Mouse (Mus musculus) liver, embryonic 13.5 days (tissue): ENCODE data around the gene Dact2. TPM values are rescaled to one million over a fixed set of nuclear protein-coding genes. Genes with fewer than 3 reads are reported as not detected.
A peak's percentile ranks its signal among the peaks of the same experiment; 100 is the strongest.

Source experiments
- ATAC-seq: fragments of 200-750 bp; cut with Nextera tagmentation; 2 replicates; pipeline ENCODE4 v1.8.0; 2017; ENCODE audit warnings: low read depth, mild to moderate bottlenecking, moderate number of reproducible peaks, moderate library complexity
- DNase-seq: peaks from one replicate; pipeline ENCODE4 v3.0.0; 2022
- H3K27ac ChIP-seq: fragments of 300-500 bp; sonication (generic); 2 replicates; pipeline ENCODE4 v1.5.1; 2015; ENCODE audit warnings: moderate library complexity, mild to moderate bottlenecking, inconsistent platforms
- H3K27me3 ChIP-seq: fragments of 300-500 bp; sonication (generic); 2 replicates; pipeline ENCODE4 v1.6.1; 2015; ENCODE audit warnings: mild to moderate bottlenecking, inconsistent platforms
- H3K36me3 ChIP-seq: fragments of 300-500 bp; sonication (generic); 2 replicates; pipeline ENCODE4 v1.6.1; 2015; ENCODE audit warnings: mild to moderate bottlenecking, inconsistent platforms
- H3K4me1 ChIP-seq: fragments of 300-500 bp; sonication (generic); replicated peaks from 2 replicates; pipeline ENCODE4 v1.6.1; 2015; ENCODE audit warnings: inconsistent platforms
- H3K4me2 ChIP-seq: fragments of 300-500 bp; sonication (generic); 2 replicates; pipeline ENCODE4 v1.6.1; 2015; ENCODE audit warnings: inconsistent platforms, mild to moderate bottlenecking, moderate library complexity
- H3K4me3 ChIP-seq: fragments of 300-500 bp; sonication (generic); replicated peaks from 2 replicates; pipeline ENCODE4 v1.5.1; 2015; ENCODE audit warnings: mild to moderate bottlenecking, inconsistent platforms
- H3K9ac ChIP-seq: fragments of 300-500 bp; sonication (generic); 2 replicates; pipeline ENCODE4 v1.6.1; 2015; ENCODE audit warnings: mild to moderate bottlenecking, inconsistent platforms
- H3K9me3 ChIP-seq: fragments of 300-500 bp; sonication (generic); replicated peaks from 2 replicates; pipeline ENCODE4 v1.6.1; 2016; ENCODE audit warnings: inconsistent platforms
- WGBS: fragments of 180-500 bp; shearing (Covaris S2); methylation state at CpG from one replicate; pipeline ENCODE4 v1.1.7; 2015; ENCODE audit not compliant: insufficient replicate concordance; 5-methylcytosine and 5-hydroxymethylcytosine counted together
- polyA plus RNA-seq: library from polyadenylated mRNA; unstranded; fragments of >200 nt; fragmentation: Nextera tagmentation; extraction: Ambion mirVana; gene quantifications from 2 replicates; pipeline ENCODE4 v1.2.1, GENCODE M21; 2015

Gene Dact2
- 0.54 and 0.68 TPM in 2 replicates for polyA plus RNA-seq

GRCm38 (mm10) chr17:14204061-14204460 lies at the start of gene Dact2:
Dact2 (minus strand) TSS chr17:14204304.
- peak within 1 kb of the TSS; percentile 58 for H3K9ac ChIP-seq
- no peaks in the 10 kb centered on the region for H3K36me3 ChIP-seq
- H3K9me3 ChIP-seq: no peaks in the 10 kb centered on the region
- H3K27me3 ChIP-seq: peaks cover 72% of the 10 kb centered on the region
- ATAC-seq (no peak), DNase-seq (no peak)
- peak within 1 kb of the TSS; percentile 57 for H3K4me3 ChIP-seq
- peaks cover 10% of the 10 kb centered on the region; the same call in 1 of the 2 replicates for H3K4me1 ChIP-seq
- peak within 1 kb of the TSS; percentile 43; the same call in 1 of the 2 replicates for H3K27ac ChIP-seq
- H3K4me2 ChIP-seq: peak within 1 kb of the TSS; percentile 47
- WGBS: 30% methylated on average over 13 of the region's 13 CpGs

GRCm38 (mm10) chr17:14252456-14252855 lies 48.4 kb upstream of the Dact2 start:
- Histone ChIP-seq H3K27ac (no peak overlapping the region), H3K4me3 (no peak overlapping the region), H3K4me2 (no peak overlapping the region), H3K4me1 (peaks cover 42% of the 10 kb centered on the region), H3K36me3 (no peaks in the 10 kb centered on the region), H3K27me3 (no peaks in the 10 kb centered on the region), H3K9me3 (no peaks in the 10 kb centered on the region), H3K9ac (no peak overlapping the region)
- WGBS: 61% methylated on average over 7 of the region's 7 CpGs
- DNase-seq (no peak), ATAC-seq (no peak)

GRCm38 (mm10) chr17:14250401-14250800 lies 46.3 kb upstream of the Dact2 start:
- WGBS: 68% methylated on average over 8 of the region's 8 CpGs
- H3K4me1 ChIP-seq: peaks cover 31% of the 10 kb centered on the region
- peak overlapping the region; percentile 39 for H3K4me2 ChIP-seq
- H3K9ac ChIP-seq: peak overlapping the region; percentile 39; the same call in 1 of the 2 replicates
- no peak for DNase-seq
- H3K27me3 ChIP-seq: no peaks in the 10 kb centered on the region
- H3K27ac ChIP-seq: no peak overlapping the region
- no peaks in the 10 kb centered on the region for H3K9me3 ChIP-seq
- H3K36me3 ChIP-seq: no peaks in the 10 kb centered on the region
- ATAC-seq: no peak
- peak overlapping the region; percentile 36 for H3K4me3 ChIP-seq

- Histone ChIP-seq H3K4me1 (peaks cover 27% of the 10 kb centered on the region), H3K27ac (peak overlapping the region; percentile 55), H3K4me2 (peak overlapping the region; percentile 39), H3K9ac (peak overlapping the region; percentile 39; the same call in 1 of the 2 replicates), H3K9me3 (no peaks in the 10 kb centered on the region), H3K27me3 (0 out of 2 replicates have a peak, but pooled peaks cover 1% of the 10 kb centered on the region), H3K36me3 (no peaks in the 10 kb centered on the region), H3K4me3 (peak overlapping the region; percentile 36)
- WGBS: 22% methylated on average over 4 of the region's 4 CpGs
- ATAC-seq (peak; percentile 92), DNase-seq (peak; percentile 23)
These were observed 45.5 kb upstream of the Dact2 start for GRCm38 (mm10) chr17:14249595-14249994.

- H3K4me1 ChIP-seq: peaks cover 14% of the 10 kb centered on the region
- H3K9me3 ChIP-seq: no peaks in the 10 kb centered on the region
- H3K27ac ChIP-seq: no peak overlapping the region
- ATAC-seq (no peak), DNase-seq (no peak)
- peaks cover 7% of the 10 kb centered on the region; the same call in 1 of the 2 replicates for H3K27me3 ChIP-seq
- no peak overlapping the region for H3K4me2 ChIP-seq
- 70% methylated on average over 8 of the region's 8 CpGs for WGBS
- H3K36me3 ChIP-seq: no peaks in the 10 kb centered on the region
- H3K4me3 ChIP-seq: no peak overlapping the region
- H3K9ac ChIP-seq: no peak overlapping the region
These were observed 43.8 kb upstream of the Dact2 start for GRCm38 (mm10) chr17:14247931-14248330.

- Histone ChIP-seq H3K9me3 (no peaks in the 10 kb centered on the region), H3K36me3 (no peaks in the 10 kb centered on the region), H3K4me2 (no peak overlapping the region), H3K27me3 (peaks cover 7% of the 10 kb centered on the region; the same call in 1 of the 2 replicates), H3K9ac (no peak overlapping the region), H3K4me3 (no peak overlapping the region), H3K4me1 (peaks cover 9% of the 10 kb centered on the region), H3K27ac (no peak overlapping the region)
- 74% methylated on average over 2 of the region's 2 CpGs for WGBS
- DNase-seq (no peak), ATAC-seq (no peak)
These were observed 42.2 kb upstream of the Dact2 start for GRCm38 (mm10) chr17:14246266-14246665.

GRCm38 (mm10) chr17:14244195-14244965 lies 40.3 kb upstream of the Dact2 start:
- H3K36me3 ChIP-seq: no peaks in the 10 kb centered on the region
- peaks cover 7% of the 10 kb centered on the region; the same call in 1 of the 2 replicates for H3K27me3 ChIP-seq

GRCm38 (mm10) chr17:14242634-14243033 lies 38.5 kb upstream of the Dact2 start:
- H3K27me3 ChIP-seq: peaks cover 7% of the 10 kb centered on the region; the same call in 1 of the 2 replicates
- no peak overlapping the region for H3K9ac ChIP-seq
- H3K36me3 ChIP-seq: no peaks in the 10 kb centered on the region
- ATAC-seq (no peak), DNase-seq (no peak)
- H3K27ac ChIP-seq: no peak overlapping the region
- no peak overlapping the region for H3K4me2 ChIP-seq
- H3K4me1 ChIP-seq: no peaks in the 10 kb centered on the region
- no peak overlapping the region for H3K4me3 ChIP-seq
- no peaks in the 10 kb centered on the region for H3K9me3 ChIP-seq
- 60% methylated on average over 8 of the region's 8 CpGs for WGBS

More at GRCm38 (mm10) chr17:14244195-14244965, 40.3 kb upstream of the Dact2 start:
- Histone ChIP-seq H3K4me1 (peaks cover 2% of the 10 kb centered on the region), H3K4me3 (no peak overlapping the region), H3K9me3 (no peaks in the 10 kb centered on the region), H3K9ac (no peak overlapping the region), H3K27ac (no peak overlapping the region), H3K4me2 (no peak overlapping the region)
- ATAC-seq (no peak), DNase-seq (no peak)
- 52% methylated on average over 11 of the region's 11 CpGs for WGBS

GRCm38 (mm10) chr17:14239960-14240359 lies 35.9 kb upstream of the Dact2 start:
- no peaks in the 10 kb centered on the region for H3K9me3 ChIP-seq
- WGBS: 63% methylated on average over 10 of the region's 10 CpGs
- H3K4me3 ChIP-seq: no peak overlapping the region
- H3K27me3 ChIP-seq: peaks cover 7% of the 10 kb centered on the region; the same call in 1 of the 2 replicates
- no peak overlapping the region for H3K27ac ChIP-seq
- H3K4me2 ChIP-seq: no peak overlapping the region
- no peak overlapping the region for H3K9ac ChIP-seq
- DNase-seq: no peak
- ATAC-seq: no peak
- H3K36me3 ChIP-seq: no peaks in the 10 kb centered on the region
- no peaks in the 10 kb centered on the region for H3K4me1 ChIP-seq

- Histone ChIP-seq H3K27ac (no peak overlapping the region), H3K36me3 (no peaks in the 10 kb centered on the region), H3K27me3 (no peaks in the 10 kb centered on the region), H3K4me1 (no peaks in the 10 kb centered on the region), H3K9ac (no peak overlapping the region), H3K9me3 (no peaks in the 10 kb centered on the region), H3K4me2 (no peak overlapping the region), H3K4me3 (no peak overlapping the region)
- ATAC-seq (no peak), DNase-seq (no peak)
- 57% methylated on average over 6 of the region's 6 CpGs for whole genome bisulfite sequencing
These were observed 33.0 kb upstream of the Dact2 start for GRCm38 (mm10) chr17:14237134-14237533.

- H3K4me3 ChIP-seq: no peak overlapping the region
- no peaks in the 10 kb centered on the region for H3K4me1 ChIP-seq
- no peak overlapping the region for H3K4me2 ChIP-seq
- 42% methylated on average over 12 of the region's 12 CpGs for WGBS
- no peak for ATAC-seq
- peaks cover 8% of the 10 kb centered on the region; the same call in 1 of the 2 replicates for H3K27me3 ChIP-seq
- no peak for DNase-seq
- no peak overlapping the region for H3K27ac ChIP-seq
- H3K9me3 ChIP-seq: no peaks in the 10 kb centered on the region
- H3K9ac ChIP-seq: no peak overlapping the region
- no peaks in the 10 kb centered on the region for H3K36me3 ChIP-seq
These were observed 30.8 kb upstream of the Dact2 start for GRCm38 (mm10) chr17:14234774-14235389.
